Mouse (Mus musculus): Measurements from ENCODE around the gene Wdr24.

DNA sequence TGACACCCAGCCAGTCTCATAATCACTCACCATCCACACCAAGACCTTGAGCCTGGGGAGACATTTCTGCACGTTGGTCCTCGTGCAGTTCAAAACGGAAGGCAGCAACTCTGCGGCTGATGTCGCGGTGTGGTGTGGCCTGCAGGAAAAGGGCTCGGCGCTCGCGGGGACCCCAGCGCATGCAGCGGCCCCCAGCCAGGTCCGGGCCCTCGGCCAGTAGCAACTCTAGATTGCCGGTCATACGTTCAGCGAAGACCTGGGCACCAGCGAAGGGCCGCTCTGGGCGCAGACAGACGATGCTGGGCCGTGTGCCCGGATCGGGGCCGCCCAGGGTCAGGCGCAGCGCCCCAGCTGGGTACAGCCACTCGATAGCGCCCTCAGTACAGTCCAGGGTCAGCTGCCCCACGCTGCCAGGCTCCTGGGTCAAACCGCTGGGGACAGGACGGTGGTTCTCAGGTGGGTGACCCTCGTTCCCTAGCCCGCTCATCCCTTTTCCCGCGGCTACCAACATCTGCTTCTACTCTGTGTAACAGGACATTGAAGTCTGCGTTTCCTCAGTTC, 27.1 kb upstream of the Wdr24 start:
- no peak for TF ChIP-seq CTCF (IDR thresholded peaks at IDR 0.05; ENCODE audit: low read depth)
- no peak for TF ChIP-seq EP300 (IDR thresholded peaks at IDR 0.05; ENCODE audit: low read depth)
